ENCODE assay signal across 8 mouse cellular contexts in genomic region chr17:47359964-47360363, GRCm38 (mm10). TPM values are rescaled to one million over a fixed set of nuclear protein-coding genes. Genes with fewer than 3 reads are reported as not detected.
DNase-seq lines count a peak whose midpoint lies in the region; ATAC-seq lines count a peak whose summit lies in the region.

No protein-coding gene starts in this region.

- no peaks in the 10 kb centered on the region for H3K4me1 ChIP-seq in heart, embryonic 10.5 days
- H3K4me1 ChIP-seq in embryonic facial prominence, embryonic 14.5 days (ENCODE audit: control insufficient read depth, insufficient read depth, low read length): no peaks in the 10 kb centered on the region
- H3K4me1 ChIP-seq in liver, embryonic 13.5 days (replicated peaks): no peaks in the 10 kb centered on the region
- no peaks in the 10 kb centered on the region for H3K4me1 ChIP-seq in hindbrain, embryonic 14.5 days (replicated peaks; ENCODE audit: control insufficient read depth, insufficient read depth, low read length)

- H3K36me3 ChIP-seq in heart, embryonic 10.5 days: peaks cover 50% of the 10 kb centered on the region
- H3K36me3 ChIP-seq in embryonic facial prominence, embryonic 14.5 days (ENCODE audit: control insufficient read depth, insufficient read depth, low read length): peaks cover 59% of the 10 kb centered on the region
- H3K36me3 ChIP-seq in liver, embryonic 13.5 days: peaks cover 2% of the 10 kb centered on the region; the same call in 1 of the 2 replicates
- H3K36me3 ChIP-seq in hindbrain, embryonic 14.5 days (replicated peaks; ENCODE audit: control insufficient read depth, insufficient read depth): peaks cover 42% of the 10 kb centered on the region

- peak; percentile 16 for DNase-seq in heart, adult 8-10 months (ENCODE audit: low spot score)
- no peak for DNase-seq in heart, embryonic 10.5 days (ENCODE audit: low spot score)
- DNase-seq in B cell, adult 2 months: peak; percentile 77 to 78
- peak; percentile 78 for DNase-seq in R1 (ENCODE audit: low read depth, low spot score)
- peak; percentile 36 for DNase-seq in embryonic facial prominence, embryonic 14.5 days (ENCODE audit: low spot score)
- DNase-seq in liver, embryonic 13.5 days: peak; percentile 53
- peak; percentile 45 for DNase-seq in spleen, adult 12 weeks (ENCODE audit: low spot score)
- DNase-seq in hindbrain, embryonic 14.5 days (ENCODE audit: low spot score): no peak

- H3K27ac ChIP-seq in heart, embryonic 10.5 days: no peak overlapping the region
- no peak overlapping the region for H3K27ac ChIP-seq in embryonic facial prominence, embryonic 14.5 days (replicated peaks; ENCODE audit: low read depth, low read length)
- H3K27ac ChIP-seq in liver, embryonic 13.5 days: no peak overlapping the region
- H3K27ac ChIP-seq in hindbrain, embryonic 14.5 days: no peak overlapping the region

- peaks cover 5% of the 10 kb centered on the region; the same call in 1 of the 2 replicates for H3K27me3 ChIP-seq in heart, embryonic 10.5 days (ENCODE audit: insufficient read depth, poor library complexity, severe bottlenecking)
- no peaks in the 10 kb centered on the region for H3K27me3 ChIP-seq in embryonic facial prominence, embryonic 14.5 days (replicated peaks; ENCODE audit: control insufficient read depth, insufficient read depth, low read length)
- H3K27me3 ChIP-seq in liver, embryonic 13.5 days: no peaks in the 10 kb centered on the region
- H3K27me3 ChIP-seq in hindbrain, embryonic 14.5 days (ENCODE audit: control insufficient read depth, insufficient read depth, low read length): no peaks in the 10 kb centered on the region

- no peak for ATAC-seq in embryonic facial prominence, embryonic 14.5 days (ENCODE audit: low read depth)
- no peak for ATAC-seq in liver, embryonic 13.5 days (ENCODE audit: low read depth)
- ATAC-seq in hindbrain, embryonic 14.5 days (ENCODE audit: low FRiP score): no peak

- no peaks in the 10 kb centered on the region for H3K9me3 ChIP-seq in heart, embryonic 10.5 days
- 0 out of 2 replicates have a peak, but pooled peaks cover 2% of the 10 kb centered on the region for H3K9me3 ChIP-seq in embryonic facial prominence, embryonic 14.5 days (ENCODE audit: control insufficient read depth, low read length)
- H3K9me3 ChIP-seq in liver, embryonic 13.5 days (replicated peaks): no peaks in the 10 kb centered on the region
- no peaks in the 10 kb centered on the region for H3K9me3 ChIP-seq in hindbrain, embryonic 14.5 days (ENCODE audit: control insufficient read depth, low read length)

- H3K4me2 ChIP-seq in embryonic facial prominence, embryonic 14.5 days (ENCODE audit: low read depth, low read length): no peak overlapping the region
- no peak overlapping the region for H3K4me2 ChIP-seq in liver, embryonic 13.5 days
- H3K4me2 ChIP-seq in hindbrain, embryonic 14.5 days (replicated peaks): no peak overlapping the region

- no peak overlapping the region for H3K9ac ChIP-seq in embryonic facial prominence, embryonic 14.5 days (ENCODE audit: low read depth, low read length)
- no peak overlapping the region for H3K9ac ChIP-seq in liver, embryonic 13.5 days
- no peak overlapping the region for H3K9ac ChIP-seq in hindbrain, embryonic 14.5 days

- WGBS in heart, embryonic 10.5 days: 50% methylated on average over 6 of the region's 6 CpGs
- WGBS in embryonic facial prominence, embryonic 14.5 days: 44% methylated on average over 6 of the region's 6 CpGs
- 28% methylated on average over 6 of the region's 6 CpGs for WGBS in liver, embryonic 13.5 days (ENCODE audit: insufficient replicate concordance)
- 37% methylated on average over 6 of the region's 6 CpGs for WGBS in hindbrain, embryonic 14.5 days

- H3K4me3 ChIP-seq in heart, embryonic 10.5 days: no peak overlapping the region
- no peak overlapping the region for H3K4me3 ChIP-seq in embryonic facial prominence, embryonic 14.5 days (ENCODE audit: low read depth, low read length)
- H3K4me3 ChIP-seq in liver, embryonic 13.5 days (replicated peaks): no peak overlapping the region
- H3K4me3 ChIP-seq in hindbrain, embryonic 14.5 days (replicated peaks; ENCODE audit: low read length): no peak overlapping the region

RNA-seq across cellular contexts. Expression of gene Mrps10, which starts 8.7 kb away (rescaled TPM):
- 10 to 100 TPM; 22.2 to 28.9 (median 28.5) TPM for total RNA-seq in heart, adult 8-10 months (2022)
- 86.8 and 99.0 TPM in 2 replicates for polyA plus RNA-seq in heart, embryonic 10.5 days (2016; fragmentation: Nextera tagmentation; extraction: Ambion mirVana)
- 72.9 and 74.0 TPM in 2 replicates for polyA plus RNA-seq in embryonic facial prominence, embryonic 14.5 days (2014; fragmentation: Nextera tagmentation; extraction: Ambion mirVana)
- polyA plus RNA-seq in liver, embryonic 13.5 days (2015; fragmentation: Nextera tagmentation; extraction: Ambion mirVana): 61.2 and 61.6 TPM in 2 replicates
- polyA plus RNA-seq in hindbrain, embryonic 14.5 days (2014; fragmentation: Nextera tagmentation; extraction: Ambion mirVana): 61.7 and 72.3 TPM in 2 replicates

RNA-seq across cellular contexts. Expression of gene Guca1b, which starts 25.2 kb away (rescaled TPM):
- total RNA-seq in heart, adult 8-10 months (2022): under 1 TPM in 3 of 4 experiments, not detected in 1; 0.17 to 0.37 (median 0.35) TPM
- polyA plus RNA-seq in heart, embryonic 10.5 days (2016; fragmentation: Nextera tagmentation; extraction: Ambion mirVana): 3.2 and 4.7 TPM in 2 replicates
- 0.37 and 0.50 TPM in 2 replicates for polyA plus RNA-seq in embryonic facial prominence, embryonic 14.5 days (2014; fragmentation: Nextera tagmentation; extraction: Ambion mirVana)
- 0.43 and 0.58 TPM in 2 replicates for polyA plus RNA-seq in liver, embryonic 13.5 days (2015; fragmentation: Nextera tagmentation; extraction: Ambion mirVana)
- polyA plus RNA-seq in hindbrain, embryonic 14.5 days (2014; fragmentation: Nextera tagmentation; extraction: Ambion mirVana): 0.25 and 0.46 TPM in 2 replicates

RNA-seq across cellular contexts. Expression of gene Guca1a, which starts 40.4 kb away (rescaled TPM):
- total RNA-seq in heart, adult 8-10 months (2022): under 1 TPM in 1 of 4 experiments, not detected in 3; 0.33 TPM
- 2.3 and 3.6 TPM in 2 replicates for polyA plus RNA-seq in heart, embryonic 10.5 days (2016; fragmentation: Nextera tagmentation; extraction: Ambion mirVana)
- polyA plus RNA-seq in embryonic facial prominence, embryonic 14.5 days (2014; fragmentation: Nextera tagmentation; extraction: Ambion mirVana): 5.7 and 6.5 TPM in 2 replicates
- polyA plus RNA-seq in liver, embryonic 13.5 days (2015; fragmentation: Nextera tagmentation; extraction: Ambion mirVana): 0.81 and 0.95 TPM in 2 replicates
- polyA plus RNA-seq in hindbrain, embryonic 14.5 days (2014; fragmentation: Nextera tagmentation; extraction: Ambion mirVana): 0.31 and 0.40 TPM in 2 replicates

Comparison
In these comparisons a context has a peak if more than half of its experiments do, and no peak if none do; other contexts are left out.
1. DNase-seq: peak in heart, adult 8-10 months (single experiment), B cell, adult 2 months (2 of 2), R1 (single experiment), embryonic facial prominence, embryonic 14.5 days (single experiment), liver, embryonic 13.5 days (single experiment) and spleen, adult 12 weeks (single experiment); none in heart, embryonic 10.5 days (single experiment) and hindbrain, embryonic 14.5 days (single experiment).